Mouse (Mus musculus): ENCODE results near the gene Hsd17b3.

The Hsd17b3 gene

DNA sequence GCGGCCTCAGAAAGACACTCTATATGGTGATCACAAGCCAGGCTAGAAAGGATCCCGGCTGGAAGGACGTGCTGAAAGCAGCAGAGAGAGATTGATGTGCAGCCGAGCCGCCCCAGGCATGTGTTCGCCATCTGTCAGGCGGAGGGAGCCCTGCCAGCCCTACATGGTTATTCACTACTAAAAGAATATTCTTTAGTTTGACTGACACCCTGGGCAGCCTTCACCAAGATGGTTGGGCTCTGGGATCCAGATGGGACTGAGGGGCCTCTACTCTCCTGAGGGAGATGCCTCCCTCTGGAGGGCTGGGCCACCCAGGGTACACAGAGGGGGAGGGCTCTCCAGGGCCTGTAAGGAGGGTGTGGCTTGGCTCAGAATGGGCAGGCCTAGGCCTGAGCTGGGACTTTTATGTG, 68.1 kb downstream of the Hsd17b3 start:
- in situ Hi-C loops (cut with MseI, MboI), result no loop called here

GRCm38 (mm10) chr13:64018586-64019141, 70.4 kb downstream of the Hsd17b3 start:
- in situ Hi-C loops (cut with MseI, MboI), result no loop called here

DNA sequence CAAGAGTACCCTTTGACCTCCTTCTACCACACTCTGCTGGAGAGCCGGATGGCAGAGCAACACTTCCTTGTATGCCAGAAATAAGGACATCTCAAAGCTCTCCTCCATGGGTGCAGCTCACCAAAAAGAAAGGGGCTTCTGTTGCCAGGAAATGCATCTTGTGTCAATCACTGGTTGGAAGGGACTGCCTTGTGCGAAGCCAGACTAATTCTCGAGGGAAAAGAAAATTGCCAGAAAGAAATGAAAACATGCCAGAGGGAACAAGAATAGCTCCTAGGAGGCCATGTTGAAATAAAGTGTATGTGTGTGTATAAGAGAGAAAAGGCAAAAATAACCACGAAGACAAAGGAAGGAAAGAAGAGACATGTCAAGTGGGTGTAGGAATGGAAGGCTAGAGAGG, 73.0 kb downstream of the Hsd17b3 start:
- in situ Hi-C loops (cut with MseI, MboI), result no loop called here

- in situ Hi-C loops (cut with MseI, MboI), result no loop called here
Measured at GRCm38 (mm10) chr13:64011157-64011556, 77.9 kb downstream of the Hsd17b3 start.
